Mouse (Mus musculus) intestine, embryonic 15.5 days (tissue): ENCODE measurements around the gene Exoc3l2. TPM values are rescaled to one million over a fixed set of nuclear protein-coding genes. Genes with fewer than 3 reads are reported as not detected.

Experiments used
- ATAC-seq: fragments of 200-750 bp; cut with Nextera tagmentation; 2 replicates; pipeline ENCODE4 v1.8.0; 2017; ENCODE audit warnings: moderate TSS enrichment, moderate library complexity
- H3K27ac ChIP-seq: fragments of 300-500 bp; sonication (generic); 2 replicates; pipeline ENCODE4 v1.5.1; 2015; ENCODE audit warnings: mild to moderate bottlenecking, inconsistent platforms
- H3K27me3 ChIP-seq: fragments of 300-500 bp; sonication (generic); replicated peaks from 2 replicates; pipeline ENCODE4 v1.6.1; 2015; ENCODE audit warnings: inconsistent platforms
- H3K36me3 ChIP-seq: fragments of 300-500 bp; sonication (generic); 2 replicates; pipeline ENCODE4 v1.6.1; 2015; ENCODE audit warnings: inconsistent platforms
- H3K4me1 ChIP-seq: fragments of 300-500 bp; sonication (generic); replicated peaks from 2 replicates; pipeline ENCODE4 v1.6.1; 2015; ENCODE audit warnings: inconsistent platforms
- H3K4me2 ChIP-seq: fragments of 300-500 bp; sonication (generic); replicated peaks from 2 replicates; pipeline ENCODE4 v1.6.1; 2015; ENCODE audit warnings: mild to moderate bottlenecking, inconsistent platforms
- H3K4me3 ChIP-seq: fragments of 300-500 bp; sonication (generic); replicated peaks from 2 replicates; pipeline ENCODE4 v1.5.1; 2015; ENCODE audit warnings: inconsistent platforms
- H3K9ac ChIP-seq: fragments of 300-500 bp; sonication (generic); 2 replicates; pipeline ENCODE4 v1.6.1; 2015; ENCODE audit warnings: inconsistent platforms
- H3K9me3 ChIP-seq: fragments of 300-500 bp; sonication (generic); 2 replicates; pipeline ENCODE4 v1.6.1; 2016; ENCODE audit warnings: inconsistent platforms
- WGBS: fragments of 180-500 bp; shearing (Covaris S2); methylation state at CpG from one replicate; pipeline ENCODE4 v1.1.7; 2015; 5-methylcytosine and 5-hydroxymethylcytosine counted together
- polyA plus RNA-seq: library from polyadenylated mRNA; unstranded; fragments of >200 nt; fragmentation: Nextera tagmentation; extraction: Ambion mirVana; gene quantifications from 2 replicates; pipeline ENCODE4 v1.2.1, GENCODE M21; 2015

Exoc3l2 gene
- polyA plus RNA-seq, 1 experiment from 2014 or later: 0.50 TPM

GRCm38 (mm10) chr7:19458072-19458486 is 5.1 kb upstream of the Exoc3l2 start:
- Histone ChIP-seq H3K9ac (peak overlapping the region; percentile 90), H3K4me3 (peak overlapping the region; percentile 92), H3K27ac (peak overlapping the region; percentile 71), H3K9me3 (no peaks in the 10 kb centered on the region), H3K4me1 (peaks cover 16% of the 10 kb centered on the region), H3K27me3 (no peaks in the 10 kb centered on the region), H3K36me3 (peaks cover 3% of the 10 kb centered on the region; the same call in 1 of the 2 replicates), H3K4me2 (peak overlapping the region; percentile 95)
- WGBS: 0% methylated on average over 27 of the region's 31 CpGs
- peak; percentile 76 for ATAC-seq

GRCm38 (mm10) chr7:19458591-19459111 is 4.5 kb upstream of the Exoc3l2 start, which contains the start of gene Mark4:
Mark4 (minus strand) TSS chr7:19458821.
- peak within 1 kb of the TSS; percentile 90 for H3K9ac ChIP-seq
- H3K4me2 ChIP-seq: peak within 1 kb of the TSS; percentile 95
- 1% methylated on average over 20 of the region's 42 CpGs for WGBS

GRCm38 (mm10) chr7:19459144-19459870 is 3.8 kb upstream of the Exoc3l2 start:
- Histone ChIP-seq H3K9ac (peak overlapping the region; percentile 90), H3K4me2 (peak overlapping the region; percentile 95), H3K4me3 (peak overlapping the region; percentile 92), H3K36me3 (peaks cover 3% of the 10 kb centered on the region; the same call in 1 of the 2 replicates), H3K9me3 (no peaks in the 10 kb centered on the region), H3K27ac (peak overlapping the region; percentile 58; the same call in 1 of the 2 replicates), H3K4me1 (peaks cover 16% of the 10 kb centered on the region), H3K27me3 (no peaks in the 10 kb centered on the region)
- no peak for ATAC-seq
- 24% methylated on average over 6 of the region's 6 CpGs for WGBS

More at GRCm38 (mm10) chr7:19458591-19459111, 4.5 kb upstream of the Exoc3l2 start, which contains the start of gene Mark4:
- ATAC-seq: peak; percentile 92
- peaks cover 3% of the 10 kb centered on the region; the same call in 1 of the 2 replicates for H3K36me3 ChIP-seq
- no peaks in the 10 kb centered on the region for H3K27me3 ChIP-seq
- peak within 1 kb of the TSS; percentile 92 for H3K4me3 ChIP-seq
- peaks cover 16% of the 10 kb centered on the region for H3K4me1 ChIP-seq
- H3K27ac ChIP-seq: peak within 1 kb of the TSS; percentile 71
- H3K9me3 ChIP-seq: no peaks in the 10 kb centered on the region

- no peaks in the 10 kb centered on the region for H3K9me3 ChIP-seq
- WGBS: 63% methylated on average over 1 of the region's 1 CpGs
- no peak overlapping the region for H3K4me3 ChIP-seq
- H3K27me3 ChIP-seq: no peaks in the 10 kb centered on the region; the same call in 1 of the 2 replicates
- no peak overlapping the region for H3K9ac ChIP-seq
- no peak overlapping the region for H3K4me2 ChIP-seq
- ATAC-seq: no peak
- peaks cover 23% of the 10 kb centered on the region for H3K4me1 ChIP-seq
- peaks cover 3% of the 10 kb centered on the region; the same call in 1 of the 2 replicates for H3K36me3 ChIP-seq
- H3K27ac ChIP-seq: no peak overlapping the region
Measured at GRCm38 (mm10) chr7:19460500-19460899, 2.6 kb upstream of the Exoc3l2 start.

GRCm38 (mm10) chr7:19461488-19461887 is 1.6 kb upstream of the Exoc3l2 start:
- no peak overlapping the region for H3K4me2 ChIP-seq
- 6% methylated on average over 6 of the region's 6 CpGs for WGBS
- ATAC-seq: no peak
- no peak overlapping the region for H3K9ac ChIP-seq
- no peak overlapping the region for H3K27ac ChIP-seq
- H3K4me1 ChIP-seq: peaks cover 23% of the 10 kb centered on the region
- peaks cover 3% of the 10 kb centered on the region; the same call in 1 of the 2 replicates for H3K27me3 ChIP-seq
- H3K4me3 ChIP-seq: no peak overlapping the region
- no peaks in the 10 kb centered on the region for H3K36me3 ChIP-seq
- no peaks in the 10 kb centered on the region for H3K9me3 ChIP-seq

GRCm38 (mm10) chr7:19462443-19462842 is 688 bp upstream of the Exoc3l2 start:
- no peak overlapping the region for H3K4me3 ChIP-seq
- H3K27me3 ChIP-seq: peaks cover 4% of the 10 kb centered on the region
- no peaks in the 10 kb centered on the region for H3K36me3 ChIP-seq
- 0 out of 2 replicates have a peak overlapping the region, but pooled peaks have one; percentile 9 for H3K4me2 ChIP-seq
- ATAC-seq: no peak
- no peaks in the 10 kb centered on the region for H3K9me3 ChIP-seq
- no peak overlapping the region for H3K27ac ChIP-seq
- H3K9ac ChIP-seq: no peak overlapping the region
- 72% methylated on average over 4 of the region's 4 CpGs for WGBS
- peaks cover 15% of the 10 kb centered on the region for H3K4me1 ChIP-seq

GRCm38 (mm10) chr7:19464367-19465307 is 1.5 kb downstream of the Exoc3l2 start:
- Histone ChIP-seq H3K27me3 (peaks cover 19% of the 10 kb centered on the region), H3K9me3 (no peaks in the 10 kb centered on the region), H3K9ac (peak overlapping the region; percentile 13; the same call in 1 of the 2 replicates), H3K4me3 (0 out of 2 replicates have a peak overlapping the region, but pooled peaks have one; percentile 6), H3K27ac (0 out of 2 replicates have a peak overlapping the region, but pooled peaks have one; percentile 32), H3K36me3 (no peaks in the 10 kb centered on the region), H3K4me2 (peak overlapping the region; percentile 33), H3K4me1 (peaks cover 8% of the 10 kb centered on the region; the same call in 1 of the 2 replicates)
- ATAC-seq: no peak
- WGBS: 15% methylated on average over 22 of the region's 22 CpGs

GRCm38 (mm10) chr7:19466602-19467145 is 3.5 kb downstream of the Exoc3l2 start:
- Histone ChIP-seq H3K4me1 (0 out of 2 replicates have a peak, but pooled peaks cover 8% of the 10 kb centered on the region), H3K36me3 (no peaks in the 10 kb centered on the region), H3K4me3 (no peak overlapping the region), H3K27ac (no peak overlapping the region), H3K9me3 (no peaks in the 10 kb centered on the region), H3K4me2 (no peak overlapping the region), H3K9ac (no peak overlapping the region), H3K27me3 (peaks cover 35% of the 10 kb centered on the region)
- WGBS: 63% methylated on average over 5 of the region's 5 CpGs
- ATAC-seq: no peak

GRCm38 (mm10) chr7:19467638-19468037 is 4.5 kb downstream of the Exoc3l2 start:
- no peak for ATAC-seq
- 35% methylated on average over 6 of the region's 6 CpGs for WGBS
- H3K4me1 ChIP-seq: 0 out of 2 replicates have a peak, but pooled peaks cover 8% of the 10 kb centered on the region
- H3K9ac ChIP-seq: no peak overlapping the region
- no peak overlapping the region for H3K4me2 ChIP-seq
- H3K9me3 ChIP-seq: no peaks in the 10 kb centered on the region
- H3K27ac ChIP-seq: no peak overlapping the region
- peaks cover 45% of the 10 kb centered on the region for H3K27me3 ChIP-seq
- H3K36me3 ChIP-seq: no peaks in the 10 kb centered on the region
- H3K4me3 ChIP-seq: no peak overlapping the region

GRCm38 (mm10) chr7:19468279-19468678 is 5.1 kb downstream of the Exoc3l2 start:
- no peak overlapping the region for H3K4me2 ChIP-seq
- no peak overlapping the region for H3K9ac ChIP-seq
- 66% methylated on average over 12 of the region's 12 CpGs for WGBS
- no peaks in the 10 kb centered on the region for H3K36me3 ChIP-seq
- H3K4me3 ChIP-seq: no peak overlapping the region
- H3K4me1 ChIP-seq: 0 out of 2 replicates have a peak, but pooled peaks cover 8% of the 10 kb centered on the region
- H3K27me3 ChIP-seq: peaks cover 51% of the 10 kb centered on the region
- H3K27ac ChIP-seq: no peak overlapping the region
- H3K9me3 ChIP-seq: no peaks in the 10 kb centered on the region
- no peak for ATAC-seq

GRCm38 (mm10) chr7:19469404-19469803 is 6.3 kb downstream of the Exoc3l2 start:
- Histone ChIP-seq H3K4me2 (no peak overlapping the region), H3K9ac (no peak overlapping the region), H3K9me3 (no peaks in the 10 kb centered on the region), H3K27ac (no peak overlapping the region), H3K4me1 (0 out of 2 replicates have a peak, but pooled peaks cover 9% of the 10 kb centered on the region), H3K27me3 (peaks cover 57% of the 10 kb centered on the region), H3K4me3 (no peak overlapping the region), H3K36me3 (no peaks in the 10 kb centered on the region)
- WGBS: 25% methylated on average over 23 of the region's 23 CpGs
- ATAC-seq: no peak
